Mouse (Mus musculus): ENCODE results near the gene Naa10. TPM values are rescaled to one million over a fixed set of nuclear protein-coding genes. Genes with fewer than 3 reads are reported as not detected.

Naa10 gene
- polyA plus RNA-seq, 1 experiment from 2014 or later, result 105 TPM

DNA sequence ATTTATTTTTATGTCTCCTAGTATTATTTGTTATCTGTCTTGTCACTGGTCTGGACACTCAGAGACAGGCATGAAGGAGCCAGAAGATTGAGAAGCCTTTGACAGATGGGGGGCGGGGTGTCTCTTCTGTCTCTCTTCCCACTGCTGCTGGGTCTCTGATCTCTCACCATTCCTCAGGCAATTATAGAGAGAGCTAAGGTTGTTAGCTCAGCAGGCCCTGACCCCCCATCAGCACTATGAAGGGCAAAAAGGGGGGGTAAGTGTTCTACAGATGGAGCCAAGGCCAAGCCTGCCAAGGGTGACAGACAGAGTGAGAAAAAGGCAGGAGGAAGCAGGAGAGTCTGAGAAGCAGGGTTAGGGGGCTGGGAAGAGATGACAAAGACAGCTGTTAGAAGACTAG lies 49.8 kb downstream of the Naa10 start:
- no peak overlapping the region for H3K4me2 ChIP-seq (replicated peaks)
- H3K9ac ChIP-seq, result no peak overlapping the region
- 59% methylated on average over 1 of the region's 1 CpGs for WGBS
- H3K27ac ChIP-seq, result no peak overlapping the region
- ATAC-seq (ENCODE audit: low FRiP score), result no peak
- H3K27me3 ChIP-seq, result no peaks in the 10 kb centered on the region
- peaks cover 16% of the 10 kb centered on the region; the same call in 1 of the 2 replicates for H3K4me1 ChIP-seq
- no peaks in the 10 kb centered on the region for H3K36me3 ChIP-seq
- H3K9me3 ChIP-seq (replicated peaks), result no peaks in the 10 kb centered on the region
- H3K4me3 ChIP-seq, result no peak overlapping the region

DNA sequence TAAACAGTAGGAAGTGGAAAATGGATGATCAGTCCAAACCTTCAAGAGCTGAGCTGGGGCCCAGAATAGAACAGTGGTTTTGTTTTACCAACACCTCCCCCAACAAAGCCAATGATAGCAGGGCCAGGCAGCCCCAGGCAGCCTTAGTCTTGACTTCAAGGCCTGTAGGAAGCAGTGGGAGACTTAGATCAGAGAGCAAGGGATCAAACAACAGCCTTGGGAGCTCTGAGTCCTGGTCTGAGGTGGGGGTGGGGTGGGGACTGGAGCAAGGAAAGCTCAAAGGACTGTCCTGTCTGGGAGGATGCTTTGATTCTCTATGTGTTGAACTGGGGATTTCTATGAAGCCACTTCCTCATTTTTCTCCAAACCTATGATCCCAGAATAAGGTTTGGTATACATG lies 50.3 kb downstream of the Naa10 start:
- no peak overlapping the region for H3K4me3 ChIP-seq
- ATAC-seq (ENCODE audit: low FRiP score), result no peak
- no peaks in the 10 kb centered on the region for H3K36me3 ChIP-seq
- H3K9me3 ChIP-seq (replicated peaks), result no peaks in the 10 kb centered on the region
- H3K27me3 ChIP-seq, result no peaks in the 10 kb centered on the region
- H3K4me1 ChIP-seq, result peaks cover 16% of the 10 kb centered on the region; the same call in 1 of the 2 replicates
- H3K4me2 ChIP-seq (replicated peaks), result no peak overlapping the region
- H3K27ac ChIP-seq, result no peak overlapping the region
- no peak overlapping the region for H3K9ac ChIP-seq

DNA sequence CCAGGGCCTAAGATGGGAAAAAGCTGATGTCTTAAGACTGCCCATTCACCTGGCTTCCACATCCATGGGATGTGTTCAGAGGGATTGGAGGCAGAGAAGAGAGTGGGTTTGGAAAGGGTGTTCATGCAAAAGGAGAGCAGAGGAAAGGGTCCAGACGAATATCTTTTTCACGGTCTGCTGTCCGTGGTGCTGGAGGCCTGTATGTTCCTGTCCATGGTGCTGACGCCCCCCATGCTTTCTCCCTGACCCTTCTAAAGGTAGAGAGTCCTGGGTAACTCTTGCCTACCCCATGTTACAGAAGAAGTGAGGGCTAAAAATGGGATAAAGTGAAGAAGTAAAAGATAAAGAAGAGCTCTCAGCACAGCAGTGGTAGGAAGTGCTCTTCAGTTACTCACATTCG lies 52.4 kb downstream of the Naa10 start:
- no peak overlapping the region for H3K4me3 ChIP-seq
- H3K9ac ChIP-seq, result no peak overlapping the region
- H3K4me2 ChIP-seq (replicated peaks), result no peak overlapping the region
- H3K9me3 ChIP-seq (replicated peaks), result no peaks in the 10 kb centered on the region
- no peaks in the 10 kb centered on the region for H3K36me3 ChIP-seq
- peaks cover 26% of the 10 kb centered on the region for H3K4me1 ChIP-seq
- no peaks in the 10 kb centered on the region for H3K27me3 ChIP-seq
- no peak for ATAC-seq (ENCODE audit: low FRiP score)
- 11% methylated on average over 5 of the region's 5 CpGs for WGBS
- no peak overlapping the region for H3K27ac ChIP-seq

DNA sequence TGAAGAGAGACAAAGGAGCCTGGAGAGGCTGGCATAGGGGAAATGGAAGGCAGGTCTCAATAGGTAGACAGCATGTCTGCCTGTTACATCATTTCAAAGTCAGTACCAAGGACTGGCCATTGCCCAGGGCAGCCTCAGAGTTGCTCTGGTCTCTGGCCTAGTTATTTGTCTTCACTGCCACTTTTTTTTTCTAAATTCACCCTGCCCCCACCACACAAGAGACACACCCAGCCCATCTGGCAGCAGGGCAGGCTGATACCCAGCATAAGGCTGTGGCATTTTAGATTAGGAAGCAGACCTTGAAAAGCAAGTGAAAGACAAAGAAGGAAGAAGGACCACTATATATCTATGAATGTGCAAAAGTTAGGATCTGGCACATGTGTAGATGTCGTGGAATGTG lies 53.9 kb downstream of the Naa10 start:
- Histone ChIP-seq H3K9me3 (replicated peaks) (no peaks in the 10 kb centered on the region), H3K36me3 (no peaks in the 10 kb centered on the region), H3K4me3 (no peak overlapping the region), H3K4me1 (peaks cover 27% of the 10 kb centered on the region), H3K4me2 (replicated peaks) (no peak overlapping the region), H3K27me3 (no peaks in the 10 kb centered on the region), H3K27ac (peak overlapping the region; percentile 71), H3K9ac (no peak overlapping the region)
- 68% methylated on average over 1 of the region's 1 CpGs for WGBS
- ATAC-seq (ENCODE audit: low FRiP score), result no peak; the same call in 1 of the 2 replicates

DNA sequence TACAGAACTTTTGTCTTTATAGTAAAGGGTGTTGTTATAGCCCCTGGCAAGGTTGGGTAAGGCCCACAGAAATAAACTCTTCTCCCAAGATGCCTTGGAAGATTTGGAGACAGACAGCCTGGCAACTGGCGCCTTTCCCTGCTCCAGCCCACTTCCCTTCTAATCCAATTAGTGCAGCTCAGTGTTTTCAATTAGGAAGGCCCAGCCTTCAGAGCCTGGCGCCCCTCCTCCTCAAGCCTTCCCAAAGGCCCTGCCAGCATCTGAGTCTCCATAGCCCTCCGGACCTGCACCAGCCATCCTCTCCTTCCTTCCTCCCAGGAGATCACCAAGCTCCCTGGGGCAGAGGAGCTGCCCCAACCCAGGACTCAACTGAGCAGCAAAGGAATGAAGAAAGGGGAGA lies 54.5 kb downstream of the Naa10 start:
- no peak overlapping the region for H3K9ac ChIP-seq
- 12% methylated on average over 3 of the region's 3 CpGs for WGBS

More for the DNA sequence above, 54.5 kb downstream of the Naa10 start:
- ATAC-seq (ENCODE audit: low FRiP score), result no peak
- peak overlapping the region; percentile 71 for H3K27ac ChIP-seq
- H3K36me3 ChIP-seq, result no peaks in the 10 kb centered on the region
- H3K4me3 ChIP-seq, result no peak overlapping the region
- no peaks in the 10 kb centered on the region for H3K27me3 ChIP-seq
- no peaks in the 10 kb centered on the region for H3K9me3 ChIP-seq (replicated peaks)
- H3K4me2 ChIP-seq (replicated peaks), result no peak overlapping the region
- peaks cover 27% of the 10 kb centered on the region for H3K4me1 ChIP-seq

Other genes starting within 250 kb of the Naa10 start
- 6.6 and 7.7 TPM in 2 replicates for gene Slc6a8, start 248.8 kb downstream of the Naa10 start, polyA plus RNA-seq (2016; fragmentation: Nextera tagmentation; extraction: Ambion mirVana)
- gene Bcap31, start 205.8 kb downstream of the Naa10 start, polyA plus RNA-seq (2016; fragmentation: Nextera tagmentation; extraction: Ambion mirVana), result 132 and 136 TPM in 2 replicates
- gene Abcd1, start 205.3 kb downstream of the Naa10 start, polyA plus RNA-seq (2016; fragmentation: Nextera tagmentation; extraction: Ambion mirVana), result 12.7 and 14.0 TPM in 2 replicates
- gene Plxnb3, start 164.9 kb downstream of the Naa10 start, polyA plus RNA-seq (2016; fragmentation: Nextera tagmentation; extraction: Ambion mirVana), result 0.21 and 0.25 TPM in 2 replicates
- gene Srpk3, start 147.5 kb downstream of the Naa10 start, polyA plus RNA-seq (2016; fragmentation: Nextera tagmentation; extraction: Ambion mirVana), result 2.7 and 5.4 TPM in 2 replicates
- gene Idh3g, start 135.0 kb downstream of the Naa10 start, polyA plus RNA-seq (2016; fragmentation: Nextera tagmentation; extraction: Ambion mirVana), result 150 and 167 TPM in 2 replicates
- 125 and 138 TPM in 2 replicates for gene Ssr4, start 134.9 kb downstream of the Naa10 start, polyA plus RNA-seq (2016; fragmentation: Nextera tagmentation; extraction: Ambion mirVana)
- gene Pdzd4, start 97.0 kb downstream of the Naa10 start, polyA plus RNA-seq (2016; fragmentation: Nextera tagmentation; extraction: Ambion mirVana), result 2.7 and 2.8 TPM in 2 replicates
- 0.19 and 0.20 TPM in 2 replicates for gene Avpr2, start 29.8 kb downstream of the Naa10 start, polyA plus RNA-seq (2016; fragmentation: Nextera tagmentation; extraction: Ambion mirVana)
- gene L1cam, start 25.8 kb downstream of the Naa10 start, polyA plus RNA-seq (2016; fragmentation: Nextera tagmentation; extraction: Ambion mirVana), result 45.6 and 58.4 TPM in 2 replicates
- gene Arhgap4, start 74 bp downstream of the Naa10 start, polyA plus RNA-seq (2016; fragmentation: Nextera tagmentation; extraction: Ambion mirVana), result 2.7 and 3.4 TPM in 2 replicates
- 19.7 and 20.3 TPM in 2 replicates for gene Renbp, start 8.9 kb upstream of the Naa10 start, polyA plus RNA-seq (2016; fragmentation: Nextera tagmentation; extraction: Ambion mirVana)
- gene Hcfc1, start 44.4 kb upstream of the Naa10 start, polyA plus RNA-seq (2016; fragmentation: Nextera tagmentation; extraction: Ambion mirVana), result 77.4 and 78.6 TPM in 2 replicates
- 53.9 and 58.2 TPM in 2 replicates for gene Irak1, start 102.0 kb upstream of the Naa10 start, polyA plus RNA-seq (2016; fragmentation: Nextera tagmentation; extraction: Ambion mirVana)
- not detected in 2 replicates for gene Opn1mw, start 205.5 kb upstream of the Naa10 start, polyA plus RNA-seq (2016; fragmentation: Nextera tagmentation; extraction: Ambion mirVana)
- gene Mecp2, start 213.4 kb upstream of the Naa10 start, polyA plus RNA-seq (2016; fragmentation: Nextera tagmentation; extraction: Ambion mirVana), result 14.9 and 16.7 TPM in 2 replicates
- not detected in 2 replicates for gene Tex28, start 245.9 kb upstream of the Naa10 start, polyA plus RNA-seq (2016; fragmentation: Nextera tagmentation; extraction: Ambion mirVana)